Mouse (Mus musculus): ENCODE results near the gene Nos1ap. TPM values are rescaled to one million over a fixed set of nuclear protein-coding genes. Genes with fewer than 3 reads are reported as not detected.

Gene Nos1ap
- total and polyA plus RNA-seq, 2 experiments from 2014 or later, result 18.4 to 24.0 TPM

DNA sequence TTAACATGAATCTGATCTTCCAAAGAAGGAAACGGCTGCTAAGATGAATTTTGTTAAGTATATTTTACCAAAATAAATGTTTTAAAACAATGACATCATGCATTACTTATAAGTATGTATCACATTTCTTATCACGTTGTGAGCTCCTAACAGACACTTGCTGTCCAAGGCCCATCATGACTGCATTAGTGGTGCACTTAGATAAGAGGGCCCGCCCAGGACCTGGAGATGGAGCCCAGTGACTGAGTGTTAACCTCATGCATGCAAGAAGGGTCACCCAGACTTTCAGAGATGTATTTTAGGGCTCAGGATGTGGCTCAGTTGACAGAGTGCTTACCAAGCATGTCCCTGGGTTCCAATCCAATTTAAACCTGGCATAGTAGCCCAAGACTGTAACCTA lies 20.6 kb upstream of the Nos1ap start:
- Histone ChIP-seq H3K27ac (ENCODE audit: low read depth, low read length) (no peak overlapping the region), H3K4me3 (ENCODE audit: low read depth, low read length) (no peak overlapping the region), H3K4me2 (ENCODE audit: low read depth, low read length, poor library complexity, severe bottlenecking) (no peak overlapping the region), H3K9ac (replicated peaks; ENCODE audit: low read length, poor library complexity, severe bottlenecking) (no peak overlapping the region), H3K27me3 (ENCODE audit: insufficient read depth, low read length) (no peaks in the 10 kb centered on the region), H3K4me1 (ENCODE audit: insufficient read depth, low read length) (no peaks in the 10 kb centered on the region), H3K36me3 (ENCODE audit: insufficient read depth, low read length) (no peaks in the 10 kb centered on the region), H3K9me3 (ENCODE audit: low read length) (no peaks in the 10 kb centered on the region)
- DNase-seq (ENCODE audit: low spot score) (no peak), ATAC-seq (ENCODE audit: low FRiP score) (no peak)
- WGBS, result 86% methylated on average over 3 of the region's 3 CpGs
- no peak for TF ChIP-seq CTCF (IDR thresholded peaks at IDR 0.05)

- Histone ChIP-seq H3K27ac (ENCODE audit: low read depth, low read length) (no peak overlapping the region), H3K9me3 (ENCODE audit: low read length) (no peaks in the 10 kb centered on the region), H3K27me3 (ENCODE audit: insufficient read depth, low read length) (no peaks in the 10 kb centered on the region), H3K4me2 (ENCODE audit: low read depth, low read length, poor library complexity, severe bottlenecking) (no peak overlapping the region), H3K4me1 (ENCODE audit: insufficient read depth, low read length) (no peaks in the 10 kb centered on the region), H3K4me3 (ENCODE audit: low read depth, low read length) (no peak overlapping the region), H3K36me3 (ENCODE audit: insufficient read depth, low read length) (no peaks in the 10 kb centered on the region), H3K9ac (replicated peaks; ENCODE audit: low read length, poor library complexity, severe bottlenecking) (no peak overlapping the region)
- ATAC-seq (ENCODE audit: low FRiP score) (no peak), DNase-seq (ENCODE audit: low spot score) (no peak)
- no peak for TF ChIP-seq CTCF (IDR thresholded peaks at IDR 0.05)
- WGBS, result 88% methylated on average over 7 of the region's 7 CpGs
Measured at GRCm38 (mm10) chr1:170609872-170610271, 20.2 kb upstream of the Nos1ap start.

DNA sequence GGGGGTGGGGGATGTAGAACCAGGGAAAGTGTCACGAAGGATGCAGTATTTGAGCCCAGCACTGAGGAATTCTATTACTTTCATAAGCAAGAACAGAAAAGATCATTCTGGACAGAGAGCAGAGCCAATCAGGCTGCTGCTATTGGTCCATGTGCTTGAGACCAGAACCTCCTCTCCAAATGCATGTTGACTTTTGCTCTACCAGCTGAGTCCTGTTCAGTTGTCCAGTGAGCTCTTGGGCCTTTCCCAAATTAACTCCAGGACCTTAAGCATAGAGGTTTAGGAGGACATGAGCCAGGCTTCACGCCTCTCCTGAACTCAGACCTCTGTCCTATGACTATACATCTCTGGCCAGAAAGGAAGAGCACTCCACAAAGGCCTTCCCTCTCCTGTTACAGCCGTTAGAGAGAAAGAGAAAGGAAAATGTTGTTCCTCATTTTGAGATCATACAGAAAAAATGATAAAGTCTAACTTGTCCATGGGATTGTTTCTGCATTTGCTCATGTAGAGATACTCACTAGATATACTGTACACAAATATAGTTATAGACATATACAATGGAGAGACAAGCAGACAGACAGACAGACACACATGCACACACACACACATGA lies 18.9 kb upstream of the Nos1ap start:
- no peak overlapping the region for H3K4me2 ChIP-seq (ENCODE audit: low read depth, low read length, poor library complexity, severe bottlenecking)
- H3K9ac ChIP-seq (replicated peaks; ENCODE audit: low read length, poor library complexity, severe bottlenecking), result no peak overlapping the region
- WGBS, result 82% methylated on average over 3 of the region's 3 CpGs
- H3K4me3 ChIP-seq (ENCODE audit: low read depth, low read length), result no peak overlapping the region
- H3K27me3 ChIP-seq (ENCODE audit: insufficient read depth, low read length), result no peaks in the 10 kb centered on the region
- ATAC-seq (ENCODE audit: low FRiP score) (no peak), DNase-seq (ENCODE audit: low spot score) (no peak)
- H3K36me3 ChIP-seq (ENCODE audit: insufficient read depth, low read length), result no peaks in the 10 kb centered on the region
- H3K27ac ChIP-seq (ENCODE audit: low read depth, low read length), result no peak overlapping the region
- H3K4me1 ChIP-seq (ENCODE audit: insufficient read depth, low read length), result no peaks in the 10 kb centered on the region
- no peak for TF ChIP-seq CTCF (IDR thresholded peaks at IDR 0.05)
- no peaks in the 10 kb centered on the region for H3K9me3 ChIP-seq (ENCODE audit: low read length)

- Histone ChIP-seq H3K4me1 (ENCODE audit: insufficient read depth, low read length) (no peaks in the 10 kb centered on the region), H3K4me2 (ENCODE audit: low read depth, low read length, poor library complexity, severe bottlenecking) (no peak overlapping the region), H3K9ac (replicated peaks; ENCODE audit: low read length, poor library complexity, severe bottlenecking) (no peak overlapping the region), H3K4me3 (ENCODE audit: low read depth, low read length) (no peak overlapping the region), H3K27ac (ENCODE audit: low read depth, low read length) (no peak overlapping the region), H3K36me3 (ENCODE audit: insufficient read depth, low read length) (no peaks in the 10 kb centered on the region), H3K9me3 (ENCODE audit: low read length) (no peaks in the 10 kb centered on the region), H3K27me3 (ENCODE audit: insufficient read depth, low read length) (no peaks in the 10 kb centered on the region)
- no peak for ATAC-seq (ENCODE audit: low FRiP score)
- 95% methylated on average over 8 of the region's 8 CpGs for WGBS
- DNase-seq (ENCODE audit: low spot score), result no peak
- no peak for TF ChIP-seq CTCF (IDR thresholded peaks at IDR 0.05)
Measured at GRCm38 (mm10) chr1:170607231-170607917, 17.7 kb upstream of the Nos1ap start.

- no peak overlapping the region for H3K4me2 ChIP-seq (ENCODE audit: low read depth, low read length, poor library complexity, severe bottlenecking)
- no peak for DNase-seq (ENCODE audit: low spot score)
- no peak overlapping the region for H3K4me3 ChIP-seq (ENCODE audit: low read depth, low read length)
- no peak overlapping the region for H3K9ac ChIP-seq (replicated peaks; ENCODE audit: low read length, poor library complexity, severe bottlenecking)
- H3K27ac ChIP-seq (ENCODE audit: low read depth, low read length), result no peak overlapping the region
- TF ChIP-seq CTCF (IDR thresholded peaks at IDR 0.05), result no peak
- no peak for ATAC-seq (ENCODE audit: low FRiP score)
- no peaks in the 10 kb centered on the region for H3K4me1 ChIP-seq (ENCODE audit: insufficient read depth, low read length)
- H3K27me3 ChIP-seq (ENCODE audit: insufficient read depth, low read length), result no peaks in the 10 kb centered on the region
- 74% methylated on average over 21 of the region's 21 CpGs for WGBS
- H3K9me3 ChIP-seq (ENCODE audit: low read length), result no peaks in the 10 kb centered on the region
- H3K36me3 ChIP-seq (ENCODE audit: insufficient read depth, low read length), result no peaks in the 10 kb centered on the region
Measured at GRCm38 (mm10) chr1:170605228-170606001, 15.8 kb upstream of the Nos1ap start.

GRCm38 (mm10) chr1:170594575-170594974 lies 4.9 kb upstream of the Nos1ap start:
- WGBS, result 96% methylated on average over 7 of the region's 7 CpGs
- Histone ChIP-seq H3K27ac (ENCODE audit: low read depth, low read length) (no peak overlapping the region), H3K4me1 (ENCODE audit: insufficient read depth, low read length) (no peaks in the 10 kb centered on the region), H3K4me2 (ENCODE audit: low read depth, low read length, poor library complexity, severe bottlenecking) (no peak overlapping the region), H3K9ac (replicated peaks; ENCODE audit: low read length, poor library complexity, severe bottlenecking) (no peak overlapping the region), H3K36me3 (ENCODE audit: insufficient read depth, low read length) (no peaks in the 10 kb centered on the region), H3K9me3 (ENCODE audit: low read length) (no peaks in the 10 kb centered on the region), H3K4me3 (ENCODE audit: low read depth, low read length) (no peak overlapping the region), H3K27me3 (ENCODE audit: insufficient read depth, low read length) (no peaks in the 10 kb centered on the region)
- DNase-seq (ENCODE audit: low spot score), result no peak
- no peak for TF ChIP-seq CTCF (IDR thresholded peaks at IDR 0.05)
- ATAC-seq (ENCODE audit: low FRiP score), result no peak
